Mouse (Mus musculus): Measurements from ENCODE around the gene Crebrf. TPM values are rescaled to one million over a fixed set of nuclear protein-coding genes. Genes with fewer than 3 reads are reported as not detected.

Crebrf gene
- polyA plus RNA-seq (2017; shearing (Covaris generic)) = 199 TPM

GRCm38 (mm10) chr17:26715271-26715758 is at the start of gene Crebrf:
Gene Crebrf, plus strand, starts transcription at chr17:26715650.

GRCm38 (mm10) chr17:26780750-26781571 is 65.5 kb downstream of the Crebrf start, which contains the start of gene Bnip1:
Gene Bnip1, plus strand, starts transcription at chr17:26781066.

Other genes starting within 250 kb of the Crebrf start
- gene Ergic1, start 154.2 kb upstream of the Crebrf start, polyA plus RNA-seq (2017; shearing (Covaris generic)) = 22.9 TPM
- 290 TPM for gene Dusp1, start 153.5 kb upstream of the Crebrf start, polyA plus RNA-seq (2017; shearing (Covaris generic))
- gene Atp6v0e, start 52.4 kb upstream of the Crebrf start, polyA plus RNA-seq (2017; shearing (Covaris generic)) = 275 TPM
- 20.7 TPM for gene Bnip1, start 65.4 kb downstream of the Crebrf start, polyA plus RNA-seq (2017; shearing (Covaris generic))
- not detected for gene Nkx2-5, start 129.4 kb downstream of the Crebrf start, polyA plus RNA-seq (2017; shearing (Covaris generic))
- 1.4 TPM for gene Kifc5b, start 201.4 kb downstream of the Crebrf start, polyA plus RNA-seq (2017; shearing (Covaris generic))
- 151 TPM for gene Phf1, start 217.4 kb downstream of the Crebrf start, polyA plus RNA-seq (2017; shearing (Covaris generic))
- 114 TPM for gene Cuta, start 223.9 kb downstream of the Crebrf start, polyA plus RNA-seq (2017; shearing (Covaris generic))
- gene Syngap1, start 225.6 kb downstream of the Crebrf start, polyA plus RNA-seq (2017; shearing (Covaris generic)) = 0.07 TPM

Measured in naive thymus-derived CD4-positive, alpha-beta T cell, adult 5 months (primary cell).